Mouse (Mus musculus) common myeloid progenitor, adult 5-6 weeks (primary cell): ENCODE results near the gene Nxpe2. TPM values are rescaled to one million over a fixed set of nuclear protein-coding genes. Genes with fewer than 3 reads are reported as not detected.
"Not testable (repeated sequence)": the region's sequence is repeated elsewhere in the genome, so short reads cannot be mapped to it uniquely, and the experiment has no call there.

ENCODE experiments used
- ATAC-seq: replicated peaks from 2 replicates; pipeline ENCODE4 v1.8.0; 2016; ENCODE audit warnings: low read depth, mild to moderate bottlenecking, moderate TSS enrichment, inconsistent platforms; ENCODE audit not compliant: poor library complexity, severe bottlenecking
- total RNA-seq: library from RNA; stranded (forward); fragments of 200-1000, 187-1606 nt; gene quantifications from 2 replicates; pipeline ENCODE4 v1.2.3, GENCODE M21; 2017

Gene Nxpe2
- total RNA-seq, 1 experiment from 2014 or later = 56.2 TPM

DNA sequence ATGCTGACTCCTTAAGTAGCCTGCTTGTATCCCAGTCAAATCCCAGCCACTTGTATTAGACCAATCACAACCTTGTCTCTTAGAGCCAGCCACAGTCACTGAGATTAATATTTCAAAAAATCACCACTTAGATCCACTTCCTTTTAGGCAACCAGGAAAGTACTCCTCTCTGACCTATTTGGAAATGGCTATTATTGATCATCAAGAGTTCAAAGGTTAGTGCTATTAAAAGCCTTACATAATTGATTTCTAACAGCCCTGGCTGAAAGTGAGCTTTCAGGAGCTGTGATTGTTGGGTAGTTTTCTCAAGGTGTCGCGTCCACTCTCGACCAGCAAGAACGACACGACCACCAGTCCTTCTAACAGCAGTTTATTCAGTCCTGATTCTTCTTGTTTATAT is 42.0 kb downstream of the Nxpe2 start:
- ATAC-seq = no peak

- not testable (repeated sequence) for ATAC-seq
Measured at GRCm38 (mm10) chr9:48303564-48303963, 49.7 kb downstream of the Nxpe2 start.

DNA sequence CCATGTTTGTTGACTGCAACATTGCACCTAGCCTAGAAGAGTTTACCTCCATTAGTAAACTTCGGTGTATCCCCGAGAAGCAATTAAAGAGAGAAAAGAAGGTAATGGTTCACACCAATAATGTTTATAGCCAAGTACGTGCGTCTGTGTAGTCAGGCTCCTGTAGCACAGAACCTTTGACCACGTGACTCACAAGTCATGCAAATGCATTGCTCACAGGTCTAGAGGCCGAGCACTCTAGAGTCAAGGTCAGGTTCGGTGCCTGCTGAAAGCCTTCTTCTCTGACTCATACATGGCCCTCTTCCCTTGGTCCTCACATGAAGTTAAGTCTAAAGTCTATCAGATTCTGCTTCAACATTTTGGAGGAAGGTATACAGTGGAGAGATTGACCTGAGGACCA is 54.3 kb downstream of the Nxpe2 start:
- ATAC-seq = no peak

GRCm38 (mm10) chr9:48294754-48295153 is 58.5 kb downstream of the Nxpe2 start:
- ATAC-seq = 0 out of 2 replicates have a peak, but pooled peaks have one; percentile 42

- ATAC-seq = 0 out of 2 replicates have a peak, but pooled peaks have one; percentile 39
Measured at GRCm38 (mm10) chr9:48290281-48290680, 63.0 kb downstream of the Nxpe2 start.

GRCm38 (mm10) chr9:48284221-48284620 is 69.0 kb downstream of the Nxpe2 start:
- no peak for ATAC-seq

DNA sequence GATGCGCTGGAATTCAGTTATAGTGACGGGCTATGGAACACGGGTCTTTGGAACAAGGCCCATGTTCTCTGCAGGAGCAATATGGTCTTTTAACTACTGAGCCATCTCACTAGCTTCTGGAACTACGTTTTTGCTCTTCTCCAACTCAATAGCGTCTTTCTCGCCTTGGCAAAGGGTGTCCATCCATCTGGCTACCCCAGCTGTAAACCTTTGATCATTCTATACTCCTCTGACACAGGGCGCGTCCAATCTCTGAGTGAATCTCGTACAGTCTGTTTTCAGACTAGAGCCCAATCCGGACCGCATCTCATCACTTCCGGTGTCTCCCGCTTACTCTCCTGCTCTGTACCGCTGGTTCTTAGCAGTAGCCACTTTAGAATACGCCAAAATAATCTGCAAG is 76.4 kb downstream of the Nxpe2 start:
- ATAC-seq = no peak

Other genes with a start within 250 kb of the Nxpe2 start
- gene Nxpe4, start 191.4 kb downstream of the Nxpe2 start, total RNA-seq = 4.9 and 5.0 TPM in 2 replicates
- 164 and 190 TPM in 2 replicates for gene Rexo2, start 127.2 kb upstream of the Nxpe2 start, total RNA-seq
- gene Rbm7, start 141.8 kb upstream of the Nxpe2 start, total RNA-seq = 84.4 and 91.8 TPM in 2 replicates
- gene Gm5617, start 142.0 kb upstream of the Nxpe2 start, total RNA-seq = 6.5 and 14.3 TPM in 2 replicates